Mouse (Mus musculus) heart, postnatal 36 days (tissue): Measurements from ENCODE around the gene Pak6. TPM values are rescaled to one million over a fixed set of nuclear protein-coding genes. Genes with fewer than 3 reads are reported as not detected.
A peak's percentile ranks its signal among the peaks of the same experiment; 100 is the strongest.

Source experiments
- DNase-seq, 2 experiments: peaks; one replicate each; pipeline ENCODE4 v3.0.0; 2021 to 2022
- intact Hi-C: fragments of 180-260 bp; cut with DNase I; formaldehyde crosslinking; loops from one replicate; pipeline ENCODE4 v1.15.1; 2025
- total RNA-seq, 2 experiments: library from RNA; stranded (reverse); gene quantifications; 2 replicates each; pipeline ENCODE4 v1.2.3; 2021

Gene Pak6
- total RNA-seq, 2 experiments from 2014 or later: 10.1 to 13.0 TPM

DNA sequence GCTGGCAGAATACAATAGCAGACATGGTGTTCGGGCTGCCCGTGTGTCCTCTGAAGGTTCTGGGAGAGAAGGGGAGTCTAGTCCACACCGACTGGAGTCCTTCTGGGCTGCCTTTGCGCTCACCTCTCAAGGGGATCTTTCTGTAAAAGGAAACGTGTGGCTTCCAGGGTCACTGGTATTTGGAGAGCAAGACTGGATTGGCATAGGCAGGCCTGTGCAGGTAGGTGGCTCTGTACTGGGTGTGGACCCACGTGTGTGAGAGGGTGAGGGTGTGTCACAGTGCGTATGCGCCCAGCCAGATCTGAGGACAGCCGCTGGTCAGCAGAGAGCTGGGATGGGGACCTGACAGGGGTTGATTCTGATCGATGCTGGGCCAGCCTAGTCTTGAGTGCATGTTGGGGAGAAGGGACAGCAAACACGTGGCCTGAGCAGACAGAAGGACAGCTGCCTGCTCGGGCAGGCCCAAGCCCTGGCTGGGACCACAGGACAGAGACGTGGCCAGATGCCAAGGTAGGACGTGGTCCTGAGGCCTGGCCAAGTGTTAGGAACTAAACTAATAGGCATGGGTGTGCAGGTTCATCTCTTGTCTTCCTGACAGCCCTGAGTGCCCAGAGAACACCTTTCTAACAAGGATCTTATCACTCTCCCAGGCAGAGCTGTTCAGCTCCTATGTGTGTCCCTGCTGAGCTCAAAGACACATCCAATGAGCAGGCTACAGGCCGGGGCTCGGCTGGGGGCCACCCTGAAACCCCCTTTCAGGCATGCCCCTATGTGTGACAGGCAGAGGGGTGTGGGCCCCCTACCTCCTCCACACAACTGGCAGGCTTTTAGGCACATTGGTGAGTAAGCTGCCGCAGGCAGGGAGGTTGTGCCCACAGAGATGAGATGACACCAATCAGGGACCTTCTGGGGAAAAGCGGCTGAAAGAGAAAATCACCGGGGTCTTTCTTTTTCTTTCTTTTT is 982 bp downstream of the Pak6 start:
- peak; percentile 30 to 58 for DNase-seq
- intact Hi-C loops: no loop called here

DNA sequence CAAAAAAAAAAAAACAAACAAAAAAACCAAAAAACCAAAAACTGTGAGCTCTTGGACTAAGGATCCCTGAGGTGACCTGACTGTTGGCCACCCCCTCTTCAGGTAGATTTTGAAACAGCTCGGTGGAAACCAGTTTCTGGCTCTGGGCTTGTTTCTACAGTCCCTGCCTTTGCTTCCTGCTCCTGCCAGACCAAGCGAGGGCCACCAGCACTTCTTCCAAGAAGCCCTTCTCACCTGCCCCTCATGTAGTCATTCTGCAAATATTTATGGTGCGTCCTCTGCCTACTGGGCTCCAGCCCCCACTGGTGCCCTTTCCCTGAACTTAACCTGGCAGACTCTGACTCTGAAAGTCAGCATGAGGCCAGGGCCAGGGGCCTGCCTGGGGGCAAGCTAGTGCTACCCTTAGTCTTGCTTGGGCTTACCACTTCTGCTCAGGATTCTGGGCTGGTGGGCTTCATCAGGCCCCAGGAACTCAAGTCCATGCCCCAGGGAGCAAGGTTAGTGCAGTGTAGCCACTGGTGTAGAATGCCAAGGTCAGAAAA is 1.9 kb downstream of the Pak6 start:
- DNase-seq: no peak

DNA sequence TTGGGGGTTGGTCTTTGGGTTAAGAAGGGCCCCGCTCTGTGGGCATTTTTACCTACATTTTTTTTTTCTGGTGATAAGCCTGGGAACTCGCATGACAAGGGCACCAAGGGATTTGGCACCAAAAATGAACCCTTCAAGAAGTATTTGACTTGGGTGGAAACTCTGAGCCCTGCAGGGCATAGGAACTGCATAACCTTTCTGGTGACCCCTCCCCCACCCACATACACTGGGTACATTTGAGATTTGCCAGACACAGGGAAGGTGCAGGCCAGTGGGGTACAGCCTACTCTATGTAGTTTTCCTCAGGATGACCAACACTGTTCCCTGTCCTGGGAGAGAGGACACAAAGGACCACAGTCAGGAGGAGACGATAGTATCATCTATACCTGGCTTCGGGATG is 2.5 kb downstream of the Pak6 start:
- intact Hi-C loops: no loop called here
- DNase-seq: no peak

More for the DNA sequence above, 1.9 kb downstream of the Pak6 start:
- intact Hi-C loops: no loop called here

DNA sequence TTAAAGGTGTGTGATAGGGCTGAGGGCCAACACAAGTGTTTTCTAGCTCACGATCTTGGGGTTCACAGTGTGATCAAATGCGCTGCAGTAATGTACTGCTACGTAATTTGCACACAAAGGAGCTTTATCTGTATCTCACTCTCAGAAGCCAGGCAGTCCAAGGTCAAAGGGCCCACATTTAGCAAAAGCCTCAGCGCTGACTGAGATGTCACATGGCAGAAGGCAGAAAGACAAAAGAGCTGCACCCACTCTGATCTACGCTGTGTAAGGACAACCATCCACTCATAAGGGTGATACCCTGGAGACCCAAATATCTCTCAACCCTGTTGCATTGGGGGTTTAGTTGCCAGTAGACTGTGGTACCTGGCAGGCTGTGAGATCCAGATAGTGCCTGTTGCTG is 4.1 kb downstream of the Pak6 start:
- no peak for DNase-seq
- intact Hi-C loops: no loop called here

DNA sequence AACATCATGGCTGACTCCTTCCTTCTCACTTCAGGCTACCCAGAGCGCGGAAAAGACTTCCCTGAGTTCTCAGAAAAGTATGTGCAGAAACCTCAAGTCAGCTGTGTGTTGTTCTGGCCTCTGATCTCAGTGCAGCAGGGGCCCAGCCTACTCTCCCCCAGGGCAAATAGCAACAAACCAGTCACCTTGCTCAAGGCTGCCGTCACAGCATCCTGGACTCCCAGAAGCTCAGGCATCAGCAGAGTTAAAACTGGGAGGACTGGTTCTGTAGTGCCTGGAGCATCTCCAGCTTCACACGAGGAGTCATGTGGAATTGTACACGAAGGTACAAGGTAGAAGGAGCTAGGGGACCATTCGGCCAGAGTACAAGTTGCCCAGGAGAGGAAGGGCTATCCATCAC is 6.1 kb downstream of the Pak6 start:
- DNase-seq: no peak
- intact Hi-C loops: no loop called here

DNA sequence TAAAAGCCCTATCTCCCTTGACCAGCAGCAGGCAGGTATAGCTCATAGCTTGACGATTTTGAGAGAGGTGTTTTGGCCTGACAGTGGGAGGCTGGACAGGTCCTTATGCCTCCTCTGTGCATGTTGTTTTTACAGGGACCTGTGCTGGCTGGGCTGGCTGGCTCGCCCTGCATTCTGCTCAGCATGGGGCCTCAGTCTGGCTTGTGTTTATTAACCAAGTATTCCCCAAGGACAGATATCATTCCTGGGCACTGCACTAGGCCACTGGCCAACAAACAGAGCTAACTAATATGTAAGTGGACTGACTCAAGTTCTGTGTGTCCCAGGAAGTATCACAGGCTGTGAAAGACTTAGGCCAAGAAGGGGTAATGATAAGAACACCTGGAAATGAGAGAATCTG is 6.7 kb downstream of the Pak6 start:
- no peak for DNase-seq
- intact Hi-C loops: no loop called here

DNA sequence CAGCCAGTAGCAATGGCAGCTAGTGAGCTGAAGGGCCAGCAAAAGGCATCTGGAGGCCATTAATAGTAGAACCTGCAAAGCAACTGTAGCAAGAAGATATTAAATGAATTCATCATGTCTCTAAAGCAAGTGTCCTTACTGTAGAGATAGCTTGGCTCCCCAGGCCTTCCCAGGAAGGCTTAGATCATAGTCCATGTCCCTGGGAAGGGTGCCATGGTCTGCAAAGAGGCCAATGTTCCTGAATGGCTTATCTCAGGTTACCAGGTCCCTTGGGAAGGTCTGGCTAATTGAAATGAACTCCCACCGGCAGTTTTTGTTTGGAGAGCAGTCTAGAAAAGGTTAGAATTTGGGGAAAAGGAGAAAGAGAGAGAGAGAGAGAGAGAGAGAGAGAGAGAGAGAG is 8.6 kb downstream of the Pak6 start:
- DNase-seq: no peak
- intact Hi-C loops: no loop called here

DNA sequence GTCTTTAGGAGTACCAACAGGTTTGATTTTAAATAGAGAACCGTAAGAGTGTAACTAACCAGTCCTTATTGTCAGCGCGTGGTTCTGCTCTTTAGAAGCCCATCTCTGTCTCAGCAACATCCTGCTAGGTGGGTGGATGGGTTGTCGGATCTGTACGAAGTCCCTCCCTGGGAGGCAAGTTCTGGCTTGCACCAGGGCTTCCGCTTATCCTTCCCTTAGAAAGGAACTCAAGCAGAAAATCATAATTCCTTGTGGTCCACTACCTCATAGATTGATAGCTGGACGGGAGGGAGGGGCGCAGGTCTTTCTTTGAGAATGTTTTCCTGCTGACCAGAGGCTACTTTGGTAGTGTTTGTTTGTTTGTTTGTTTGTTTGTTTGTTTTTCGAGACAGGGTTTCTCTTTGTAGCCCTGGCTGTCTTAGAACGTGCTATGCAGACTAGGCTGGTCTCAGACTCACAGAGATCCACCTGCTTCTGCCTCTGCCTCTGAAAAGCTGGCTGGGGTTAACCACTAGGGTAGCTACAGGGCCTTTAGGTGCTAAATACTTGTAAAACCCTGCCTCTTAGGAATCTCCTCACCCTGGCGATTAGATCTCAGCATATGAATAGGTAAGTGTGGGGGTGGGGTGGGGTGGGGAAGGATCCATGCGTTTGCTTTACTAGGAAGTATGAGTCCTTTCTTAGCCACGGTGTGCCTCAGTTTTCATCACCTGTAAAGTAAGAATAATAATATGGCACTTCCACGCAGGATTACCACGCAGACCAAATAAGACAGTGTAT is 10.8 kb downstream of the Pak6 start:
- no peak for DNase-seq

DNA sequence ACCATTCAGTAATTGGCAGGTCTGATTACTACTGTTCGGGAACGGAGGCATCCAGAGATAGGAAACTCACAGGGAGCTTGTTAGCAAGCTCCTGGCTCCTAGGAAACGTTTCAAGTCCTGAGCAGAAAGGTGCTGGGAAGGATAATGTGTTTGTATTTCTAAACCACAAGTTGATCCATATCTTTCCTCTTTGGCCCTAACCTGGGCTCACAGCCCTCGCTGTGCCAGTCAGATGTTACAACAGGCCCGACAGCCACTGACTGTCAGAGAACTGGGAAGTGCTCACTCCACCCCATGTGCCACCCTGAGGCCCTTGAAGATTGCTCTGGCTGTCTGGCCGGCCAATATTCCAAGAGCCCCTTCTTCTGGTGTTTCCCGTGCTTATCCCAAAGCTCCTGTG is 11.4 kb downstream of the Pak6 start:
- intact Hi-C loops: no loop called here
- no peak for DNase-seq

More for the DNA sequence above, 10.8 kb downstream of the Pak6 start:
- intact Hi-C loops: no loop called here

DNA sequence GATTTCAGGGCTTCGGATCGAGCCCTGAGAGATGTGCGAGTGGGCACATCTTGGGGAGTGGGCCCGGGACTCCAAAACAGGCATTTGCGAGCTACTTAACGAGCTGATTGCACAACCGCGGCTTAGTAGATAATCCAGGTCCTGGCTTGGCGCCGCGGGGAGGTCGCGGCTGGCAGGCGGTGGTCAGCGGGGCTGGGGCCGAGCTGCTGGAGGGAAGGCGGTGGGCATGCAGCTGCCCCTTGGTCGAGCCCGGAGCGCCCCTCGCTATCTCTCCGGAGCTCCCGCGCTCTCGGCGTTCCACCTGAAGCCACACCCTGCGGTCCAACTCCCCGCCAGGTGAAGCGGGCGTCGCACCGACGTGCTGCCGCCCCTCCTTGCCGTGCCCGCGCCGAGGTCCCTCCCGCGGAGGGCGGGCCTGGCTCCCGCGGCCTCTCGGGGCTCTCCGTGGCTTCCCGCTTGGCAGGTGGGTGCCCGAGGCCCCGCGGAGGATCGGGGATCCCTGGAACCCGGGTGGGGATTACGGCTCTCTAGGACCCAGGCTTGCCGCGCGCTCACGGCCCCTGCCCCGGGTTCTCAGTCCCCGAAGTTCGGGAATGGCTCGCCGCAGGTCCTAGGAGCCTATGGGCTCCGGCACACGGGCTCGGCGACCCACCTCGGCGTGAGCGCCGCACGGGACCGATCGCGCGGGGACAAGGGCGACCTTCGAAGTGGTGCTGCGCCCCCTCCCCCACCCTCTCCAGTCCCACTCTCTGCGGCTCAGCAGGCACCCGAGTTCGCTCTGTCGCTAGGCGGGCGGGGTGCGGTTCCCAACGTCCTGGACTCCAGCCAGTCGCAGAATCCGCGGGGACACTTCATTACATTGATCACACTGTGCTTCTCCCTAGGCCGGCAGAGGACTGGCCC is 14.0 kb downstream of the Pak6 start:
- intact Hi-C loops: loop anchor here (5.0 kb wide), 1 partner anchor 35 kb away; no protein-coding TSS in a partner anchor
- peak; percentile 21 to 40 for DNase-seq

DNA sequence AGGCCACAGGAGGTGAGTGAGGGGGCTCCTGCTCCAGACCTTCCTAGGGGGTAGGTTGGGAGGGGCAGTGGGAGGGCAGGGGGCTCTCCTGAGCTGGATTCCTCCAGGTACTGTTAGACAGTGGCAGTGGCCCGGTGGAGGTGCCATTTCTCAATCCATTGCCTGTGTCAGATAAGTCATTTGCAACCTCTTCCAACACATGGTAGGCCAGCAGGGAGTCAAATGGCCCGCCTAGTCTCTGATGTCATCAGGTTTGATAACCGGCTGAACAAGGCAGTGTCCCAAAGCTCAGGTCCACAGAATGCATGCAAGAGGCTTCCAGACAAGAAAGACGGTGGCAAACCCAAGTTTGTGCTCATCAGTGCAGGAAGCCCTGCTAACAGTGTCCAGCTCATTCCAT is 14.7 kb downstream of the Pak6 start:
- DNase-seq: no peak
- intact Hi-C loops: loop anchor here (5.0 kb wide), 1 partner anchor 36 kb away; no protein-coding TSS in a partner anchor

DNA sequence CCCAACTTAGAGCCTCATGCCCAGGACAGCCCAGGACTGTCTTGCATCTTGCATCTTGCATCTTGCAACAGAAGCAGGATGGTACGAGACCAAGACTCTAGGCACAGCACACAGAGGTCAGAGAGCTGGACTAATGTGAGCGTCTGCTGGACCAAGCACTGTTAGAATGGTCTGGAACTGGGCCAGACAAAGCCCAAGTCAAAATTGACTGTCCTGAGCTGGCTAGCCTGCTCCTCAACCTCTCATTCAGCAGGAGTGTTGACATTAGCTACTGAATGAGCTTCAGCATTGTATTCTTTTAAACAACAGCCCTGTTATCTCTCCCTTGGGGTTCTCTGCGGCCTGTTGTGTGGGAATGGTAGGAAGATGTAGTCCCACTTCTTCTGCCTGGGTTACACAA is 16.5 kb downstream of the Pak6 start:
- no peak for DNase-seq
- intact Hi-C loops: loop anchor here (5.0 kb wide), 1 partner anchor 37 kb away; no protein-coding TSS in a partner anchor

DNA sequence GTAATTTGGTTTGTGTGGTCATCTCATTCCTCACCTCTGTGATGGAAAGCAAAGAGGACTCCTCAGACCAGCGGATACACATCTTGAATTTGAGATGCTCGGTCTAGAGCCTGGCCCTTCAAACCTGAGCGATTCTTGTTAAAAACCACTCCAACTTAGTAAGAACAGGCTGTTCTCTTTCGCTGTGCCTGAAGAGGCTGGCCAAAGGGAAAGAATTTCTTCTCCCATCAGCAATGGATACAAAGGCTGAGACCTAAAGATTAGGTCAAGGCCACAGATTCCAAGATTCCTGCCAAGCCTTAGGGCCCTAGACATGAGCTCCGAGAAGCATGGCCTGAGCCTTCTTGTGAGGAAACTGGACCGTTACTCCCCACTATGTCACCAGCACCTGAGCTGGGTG is 17.8 kb downstream of the Pak6 start:
- intact Hi-C loops: no loop called here
- no peak for DNase-seq

DNA sequence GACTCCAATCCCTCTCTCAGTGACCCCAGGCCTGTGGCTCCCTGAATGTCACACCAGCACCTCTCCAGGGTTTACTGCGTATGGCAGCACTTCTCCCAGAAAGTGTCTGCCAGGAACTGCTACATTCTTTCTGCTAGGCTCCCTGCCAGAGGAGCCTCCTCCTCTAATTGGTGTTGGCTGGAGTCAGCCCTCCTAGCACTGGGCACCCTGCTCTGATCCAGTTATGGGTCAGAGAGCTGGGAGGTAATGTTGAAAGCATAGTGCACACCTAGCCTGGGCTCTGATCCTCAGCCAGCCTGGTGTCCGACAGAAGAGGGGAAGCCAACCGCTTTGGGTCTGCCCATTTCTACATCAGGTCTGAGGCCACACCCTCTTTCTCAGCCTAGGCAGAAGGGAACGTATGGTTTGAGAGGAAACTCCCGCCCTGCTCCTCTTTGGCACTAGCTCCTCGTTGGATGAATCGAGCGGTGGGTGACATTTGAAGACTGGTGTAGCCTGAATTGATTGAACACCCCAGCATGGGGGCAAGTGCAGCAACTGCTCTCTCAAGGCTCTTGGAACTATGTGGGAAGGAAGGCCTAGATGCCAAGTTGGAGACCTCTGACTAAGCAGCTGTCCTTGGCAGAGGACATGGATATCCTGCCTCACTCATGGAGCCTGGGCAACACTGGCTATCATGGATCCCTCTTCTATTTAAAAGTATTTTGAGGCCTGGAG is 19.6 kb downstream of the Pak6 start:
- DNase-seq: no peak
- intact Hi-C loops: no loop called here

DNA sequence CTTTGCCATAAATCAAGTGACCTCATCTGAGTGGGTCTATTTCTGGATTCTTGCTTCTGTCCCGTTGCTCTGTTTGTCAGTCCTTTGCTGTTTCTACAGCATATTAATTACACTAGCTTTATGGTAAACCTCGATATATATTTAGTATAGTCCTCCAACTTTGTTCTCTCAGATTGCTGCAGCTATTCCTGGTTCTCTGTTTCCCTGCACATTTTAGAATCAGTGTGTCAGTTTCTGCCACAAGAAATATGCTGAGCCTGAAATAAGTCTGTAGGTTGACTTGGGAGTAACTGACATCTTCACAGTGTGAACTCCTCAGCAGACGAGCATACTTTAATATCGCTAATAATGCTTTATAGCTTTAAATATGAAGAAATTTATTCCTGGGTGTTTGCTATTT is 22.0 kb downstream of the Pak6 start:
- intact Hi-C loops: no loop called here
- no peak for DNase-seq

DNA sequence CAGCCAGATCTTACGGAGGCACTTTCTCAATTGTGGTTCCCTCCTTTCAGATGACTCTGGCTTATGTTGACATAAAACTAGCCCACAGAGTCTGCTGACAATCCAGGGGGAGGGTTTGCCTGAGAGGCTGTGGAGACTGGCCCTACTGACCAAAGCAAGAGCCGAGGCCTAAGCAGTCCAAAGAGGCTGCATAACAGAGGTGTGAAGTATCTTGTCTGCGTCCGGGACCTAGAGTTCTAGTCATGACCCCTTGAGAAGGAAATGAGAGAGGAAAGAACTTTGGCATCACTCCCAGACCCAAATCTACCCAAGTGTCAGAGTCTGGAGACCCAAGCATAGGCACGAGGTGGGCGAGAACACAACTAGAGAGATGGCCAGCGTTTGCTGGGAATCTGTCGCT is 23.6 kb downstream of the Pak6 start:
- DNase-seq: no peak
- intact Hi-C loops: no loop called here

DNA sequence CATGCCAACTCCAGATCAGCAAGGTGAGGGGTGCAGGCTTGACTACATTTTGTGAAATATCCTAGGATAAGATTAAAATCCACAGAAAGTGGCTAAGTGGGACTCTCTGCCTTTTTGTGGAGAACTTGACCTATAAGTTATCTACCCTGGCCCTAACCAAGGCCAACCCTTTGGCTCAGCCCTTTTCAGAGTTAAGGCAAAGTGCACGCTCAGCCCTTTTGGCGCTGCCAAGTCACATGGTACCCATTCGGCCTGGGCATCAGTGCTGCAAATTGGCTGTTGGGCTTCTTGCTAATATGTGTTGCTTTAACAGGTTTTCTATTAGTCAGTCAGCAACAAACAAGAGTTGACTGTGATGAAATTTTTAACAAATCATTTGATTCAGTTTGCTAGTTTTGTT is 24.7 kb downstream of the Pak6 start:
- intact Hi-C loops: no loop called here
- DNase-seq: no peak

DNA sequence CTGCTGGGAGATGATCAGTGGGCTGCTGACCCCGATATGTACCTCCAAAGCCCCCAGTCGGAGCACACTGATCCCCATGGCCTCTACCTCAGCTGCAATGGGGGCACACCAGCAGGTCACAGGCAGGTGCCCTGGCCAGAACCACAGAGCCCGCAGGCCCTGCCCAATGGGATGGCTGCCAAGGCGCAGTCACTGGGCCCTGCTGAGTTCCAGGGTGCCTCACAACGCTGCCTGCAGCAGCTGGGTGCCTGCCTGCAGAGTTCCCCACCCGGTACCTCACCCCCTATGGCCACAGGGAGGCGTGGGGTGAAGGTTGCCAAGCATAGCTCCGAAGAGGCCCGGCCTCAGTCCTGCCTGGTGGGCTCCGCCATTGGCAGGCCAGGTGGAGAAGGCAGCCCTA is 26.8 kb downstream of the Pak6 start:
- intact Hi-C loops: loop anchor here (10.0 kb wide), 1 partner anchor 425 kb away; no protein-coding TSS in a partner anchor
- DNase-seq: no peak

DNA sequence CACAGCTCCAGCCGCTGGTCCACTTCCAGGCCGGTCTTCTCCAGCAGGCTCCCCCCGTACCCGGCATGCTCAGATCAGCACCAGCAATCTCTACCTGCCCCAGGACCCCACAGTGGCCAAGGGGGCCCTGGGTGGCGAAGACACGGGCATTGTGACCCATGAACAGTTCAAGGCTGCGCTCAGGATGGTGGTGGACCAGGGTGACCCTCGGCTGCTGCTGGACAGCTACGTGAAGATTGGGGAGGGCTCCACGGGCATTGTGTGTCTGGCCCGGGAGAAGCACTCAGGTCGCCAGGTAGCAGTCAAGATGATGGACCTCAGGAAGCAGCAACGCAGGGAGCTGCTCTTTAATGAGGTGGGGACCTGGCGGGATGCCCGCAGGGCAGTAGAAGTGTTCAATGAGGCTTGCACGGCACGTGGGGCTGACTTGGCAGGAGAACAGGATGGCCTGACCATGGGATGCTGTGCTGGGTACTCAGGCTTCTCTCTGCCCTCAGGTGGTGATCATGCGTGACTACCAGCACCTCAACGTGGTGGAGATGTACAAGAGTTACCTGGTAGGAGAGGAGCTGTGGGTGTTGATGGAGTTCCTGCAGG is 30.4 kb downstream of the Pak6 start:
- intact Hi-C loops: loop anchor here (10.0 kb wide), 1 partner anchor 429 kb away; no protein-coding TSS in a partner anchor
- no peak for DNase-seq
